Mouse (Mus musculus): ENCODE measurements around the gene Tfap2a.

The Tfap2a gene

DNA sequence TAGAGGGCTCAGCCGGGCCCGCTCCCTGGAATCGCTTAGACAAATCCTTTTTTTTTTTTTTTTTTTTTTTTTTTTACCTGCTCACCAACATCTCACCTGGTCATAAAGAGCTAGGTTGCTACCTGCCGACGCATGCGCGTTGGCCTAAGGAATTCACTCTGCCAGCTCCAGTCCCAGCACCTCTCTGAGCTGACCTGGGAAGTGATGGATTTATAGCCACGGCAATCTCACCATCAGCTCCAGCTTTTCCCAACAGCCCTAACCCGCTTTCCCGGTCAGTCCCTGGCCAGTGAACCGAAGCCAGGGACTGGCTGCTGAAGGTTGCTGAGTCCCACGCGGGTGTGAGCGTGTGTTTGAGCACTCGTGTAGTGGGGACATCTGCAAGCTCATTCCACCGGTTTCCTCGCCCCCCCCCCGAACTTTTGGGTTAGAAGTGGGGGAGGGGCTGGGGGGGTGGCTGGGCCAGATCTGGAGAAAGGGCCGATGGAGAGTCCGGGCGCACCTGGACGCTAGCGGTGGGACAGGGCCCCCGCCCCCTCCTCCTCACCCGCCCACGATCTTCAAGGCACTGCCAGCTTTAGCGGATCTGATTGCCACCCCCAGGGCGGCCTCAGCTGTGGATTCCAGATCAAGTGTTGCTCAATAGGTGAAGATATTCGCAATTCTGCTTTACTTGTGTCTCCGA is at the start of gene Tfap2a:
TSS of gene Tfap2a (minus strand) at position 181 of the 685 bp plus-strand sequence.
- no peak for DNase-seq

DNA sequence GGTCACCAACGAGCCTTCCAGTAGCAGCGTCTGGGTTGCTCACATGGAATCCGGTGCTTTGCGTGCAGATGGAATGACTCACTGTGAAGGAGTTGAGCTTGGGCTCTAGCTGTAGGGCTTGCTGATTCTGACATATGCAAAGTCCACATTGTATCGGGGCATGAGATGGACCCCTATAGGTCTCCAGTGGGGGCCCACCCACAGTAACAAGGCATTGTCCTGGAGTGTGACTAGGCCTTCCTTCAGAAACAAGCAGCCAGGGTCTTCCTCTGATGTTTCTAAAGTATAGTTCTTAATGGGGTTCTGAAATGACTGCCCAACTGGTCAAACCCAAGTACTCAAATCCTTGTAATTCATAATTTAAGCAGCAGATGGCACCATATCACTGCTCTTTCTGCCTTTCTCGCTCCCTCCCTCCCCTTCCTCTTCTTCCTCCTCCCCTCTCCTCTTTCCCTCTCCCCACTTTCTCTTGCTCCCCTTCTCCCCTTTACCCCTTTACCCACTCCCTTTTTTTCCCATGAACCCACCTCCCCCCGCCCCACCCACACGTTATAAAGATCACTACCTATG is 46.1 kb upstream of the Tfap2a start:
- no peak for DNase-seq

DNA sequence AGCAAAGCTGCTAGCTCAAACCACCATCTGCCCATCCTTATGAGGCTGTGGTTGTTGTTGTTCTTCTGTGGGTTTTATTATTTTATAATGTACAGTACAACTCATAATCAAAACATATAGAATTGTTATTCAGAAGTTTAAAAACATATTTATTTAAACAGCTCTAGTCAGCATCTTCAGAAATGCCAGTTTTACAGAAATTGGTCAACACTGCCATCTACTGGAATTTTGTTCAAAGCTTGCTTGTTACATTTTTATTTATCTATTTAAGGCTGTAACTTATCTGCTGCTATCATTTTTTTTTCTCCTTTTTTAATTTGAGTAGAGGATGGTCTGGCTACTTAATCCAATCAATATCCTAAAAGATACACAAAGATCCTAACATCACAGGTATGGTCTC is 19.8 kb upstream of the Tfap2a start:
- DNase-seq = no peak

DNA sequence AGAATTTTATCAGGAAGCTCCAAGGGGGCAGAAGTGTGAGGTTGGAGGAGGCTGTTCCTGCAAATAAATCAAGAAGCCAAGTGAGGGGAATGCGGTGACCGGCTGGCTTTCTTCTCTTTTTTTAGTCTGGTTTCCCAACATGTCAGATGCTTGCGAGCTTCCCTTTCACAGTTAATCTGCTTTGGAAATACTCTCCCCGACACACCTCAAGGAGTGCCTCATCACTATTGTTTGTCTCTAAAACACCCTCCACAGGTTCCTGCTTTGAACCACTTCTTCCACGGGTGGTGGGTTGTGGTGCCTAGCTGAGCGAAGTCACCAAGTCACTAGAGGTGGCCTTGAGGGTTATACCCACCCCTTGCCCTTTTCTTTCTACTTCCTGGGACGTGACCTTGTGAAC is 18.2 kb upstream of the Tfap2a start:
- no peak for DNase-seq

DNA sequence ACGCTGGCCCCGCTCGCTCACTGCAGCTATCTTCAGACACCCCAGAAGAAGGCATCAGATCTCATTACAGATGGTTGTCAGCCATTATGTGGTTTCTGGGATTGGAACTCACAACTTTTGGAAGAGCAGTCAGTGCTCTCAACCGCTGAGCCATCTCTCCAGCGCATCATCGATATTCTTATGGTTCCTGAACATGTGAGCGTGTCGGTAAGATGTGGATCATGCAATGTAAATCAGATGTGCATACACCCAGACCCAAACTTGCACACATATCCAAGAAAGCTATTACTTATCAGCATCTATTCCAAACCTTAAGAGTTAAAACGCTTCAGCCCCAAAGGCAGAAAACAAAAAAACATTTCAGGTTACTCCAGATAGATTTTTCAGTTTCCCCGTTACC is 15.9 kb upstream of the Tfap2a start:
- DNase-seq = no peak

DNA sequence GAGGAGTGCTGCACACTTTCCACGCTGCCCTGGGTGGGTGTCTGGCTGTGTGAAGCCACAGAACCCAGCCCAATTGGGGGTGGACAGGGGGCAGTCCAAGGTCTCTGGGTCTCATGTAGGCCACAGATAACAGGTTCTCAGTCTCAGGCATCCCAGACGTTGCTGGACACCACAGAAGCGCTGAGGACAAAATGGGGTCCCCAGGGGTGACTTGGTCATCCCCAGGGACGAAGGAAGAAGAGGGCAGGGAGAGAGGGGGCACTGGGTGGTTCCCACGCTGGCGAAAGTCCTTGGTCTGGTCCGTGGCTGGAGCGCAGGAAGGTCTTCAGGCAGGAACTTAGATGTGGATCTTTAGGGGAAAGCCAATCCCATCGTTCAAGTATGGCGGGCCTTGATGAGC is 13.7 kb upstream of the Tfap2a start:
- no peak for DNase-seq

DNA sequence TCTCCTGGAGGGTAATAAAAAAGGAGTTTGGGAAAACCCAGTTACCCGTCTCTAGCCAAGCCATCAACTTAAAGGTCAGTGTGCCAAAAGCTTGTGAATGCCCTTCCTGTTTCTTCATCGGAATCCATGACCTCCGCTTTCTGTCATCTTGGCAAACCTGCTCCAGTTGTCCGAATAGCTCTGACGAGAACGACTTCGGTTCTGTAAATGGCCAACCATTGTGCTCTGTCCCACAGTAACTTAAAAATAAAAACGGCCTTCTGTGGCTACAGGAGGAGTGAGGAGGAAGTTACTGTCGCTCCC is 11.4 kb upstream of the Tfap2a start:
- no peak for DNase-seq

DNA sequence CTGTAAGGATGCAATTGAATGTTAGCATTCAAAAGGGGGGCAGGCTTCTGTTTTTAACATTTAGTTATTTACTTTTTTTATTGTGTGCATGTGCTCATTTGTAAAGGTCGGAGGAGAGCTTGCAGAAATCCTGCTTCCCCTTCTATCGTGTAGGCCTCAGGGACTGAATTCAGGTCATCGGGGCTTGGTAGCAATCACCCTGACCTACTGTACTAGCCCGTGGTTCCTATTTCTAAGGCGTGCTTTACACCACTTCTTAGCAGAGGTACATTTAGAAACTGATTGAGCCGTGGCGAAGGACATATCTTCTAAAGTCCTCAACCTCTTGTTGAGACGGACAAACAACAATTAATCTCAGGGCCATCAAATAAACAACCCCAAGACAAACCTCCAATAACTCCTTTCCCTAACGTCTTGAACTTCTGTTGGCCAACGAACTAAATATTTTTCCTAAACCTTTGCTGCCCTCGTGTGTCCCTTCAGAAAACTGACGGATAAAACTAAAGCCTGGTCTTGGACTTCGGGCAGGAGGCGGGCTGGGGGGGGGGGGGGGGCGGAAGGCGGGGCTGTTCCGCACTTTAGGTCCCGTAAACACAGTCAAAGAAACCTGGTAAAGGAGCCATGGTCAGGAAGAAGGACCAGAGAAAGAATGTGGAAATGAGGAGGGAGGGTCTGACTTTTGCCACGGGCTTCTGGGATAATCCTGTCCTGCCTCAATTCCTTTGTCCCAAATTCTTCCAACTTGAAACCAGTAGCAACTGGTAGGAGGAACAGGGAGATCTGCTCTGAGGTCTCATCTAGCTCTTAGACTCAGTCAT is 10.8 kb upstream of the Tfap2a start:
- no peak for DNase-seq

DNA sequence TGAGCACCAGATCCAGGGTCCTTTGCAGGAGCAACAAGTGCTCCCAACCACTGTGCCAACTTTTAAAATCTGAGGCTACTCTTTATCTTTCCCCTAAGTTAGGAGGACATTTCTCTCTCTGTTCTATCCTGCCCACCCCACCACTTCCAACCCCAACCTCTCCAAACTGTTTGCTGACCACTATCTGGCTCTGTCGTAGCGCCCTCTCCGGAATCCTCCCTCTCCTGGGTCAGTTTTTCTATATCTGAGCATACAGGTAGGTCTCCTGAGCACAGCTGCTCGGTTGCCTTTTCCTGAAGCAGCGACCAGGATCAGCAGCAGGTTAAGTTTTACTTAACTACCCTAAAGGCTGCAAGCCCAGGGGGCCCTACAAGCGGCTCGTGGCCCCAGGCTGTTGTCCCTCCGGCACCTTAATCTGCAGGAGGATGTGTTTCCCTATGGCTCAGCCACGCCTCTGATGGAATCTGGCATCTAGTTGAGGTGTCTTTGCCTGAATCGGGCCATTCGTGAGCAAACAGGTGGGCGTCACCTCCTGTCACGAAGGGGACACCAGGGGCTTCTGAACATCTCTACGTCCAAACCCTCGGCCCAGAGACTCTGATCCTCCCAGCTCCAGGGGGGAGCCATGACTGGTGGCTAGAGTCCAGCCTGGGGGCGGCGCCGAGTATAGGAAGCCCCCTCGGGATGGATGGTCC is 6.1 kb upstream of the Tfap2a start:
- no peak for DNase-seq

DNA sequence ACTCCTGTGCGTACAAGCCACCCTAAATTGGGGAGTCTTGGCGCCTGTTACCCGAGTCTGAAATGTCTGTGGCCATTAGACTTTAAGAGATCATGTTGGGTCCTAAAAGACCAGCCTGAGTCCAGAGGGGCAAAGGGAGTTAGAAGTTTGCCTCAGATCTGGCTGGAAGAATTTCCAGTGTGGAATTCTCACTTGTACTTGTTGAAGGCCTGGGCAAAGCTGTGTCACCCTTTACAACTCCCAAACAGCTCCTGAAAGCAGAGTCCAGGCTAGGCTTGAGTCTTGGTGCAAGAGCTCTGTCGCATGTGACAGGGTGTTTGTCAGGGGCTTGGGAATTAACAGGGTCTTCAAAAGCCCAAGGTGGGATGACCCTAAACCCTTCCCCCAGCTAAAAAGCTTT is 5.0 kb upstream of the Tfap2a start:
- DNase-seq = no peak

DNA sequence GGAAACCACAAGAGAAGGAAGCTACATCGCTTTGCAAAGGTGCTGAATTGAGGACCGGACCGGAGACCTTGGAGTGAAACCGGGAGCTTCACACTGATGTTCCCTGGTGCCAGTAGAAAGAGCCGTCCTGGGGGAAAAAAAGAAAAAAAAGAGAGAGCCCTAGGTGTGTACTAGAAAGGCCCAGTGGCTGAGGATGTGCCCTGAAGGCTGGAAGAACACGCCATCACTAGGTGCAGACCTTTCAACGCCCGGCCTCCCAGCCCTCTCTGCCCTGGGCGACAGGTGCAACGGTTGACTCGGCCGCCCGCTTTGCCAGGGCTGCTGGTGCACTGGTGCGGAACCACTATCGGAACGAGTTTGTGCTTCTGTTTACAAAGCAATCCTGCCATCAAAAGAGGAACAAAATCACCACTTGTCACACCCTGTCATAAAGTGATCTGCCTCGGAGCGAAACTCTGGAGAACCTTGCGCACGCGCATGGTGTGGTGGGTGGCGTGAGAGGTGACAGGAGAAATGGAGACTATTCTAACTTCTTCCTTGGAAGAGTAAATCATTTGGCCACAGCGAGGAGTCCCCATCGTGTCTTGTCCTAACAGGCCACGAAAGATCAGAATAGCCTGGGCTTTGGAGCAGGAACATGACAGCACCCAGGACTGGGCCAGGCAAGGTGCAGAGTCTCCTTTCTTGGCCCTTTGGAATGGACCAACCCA is 3.8 kb upstream of the Tfap2a start:
- DNase-seq = no peak

DNA sequence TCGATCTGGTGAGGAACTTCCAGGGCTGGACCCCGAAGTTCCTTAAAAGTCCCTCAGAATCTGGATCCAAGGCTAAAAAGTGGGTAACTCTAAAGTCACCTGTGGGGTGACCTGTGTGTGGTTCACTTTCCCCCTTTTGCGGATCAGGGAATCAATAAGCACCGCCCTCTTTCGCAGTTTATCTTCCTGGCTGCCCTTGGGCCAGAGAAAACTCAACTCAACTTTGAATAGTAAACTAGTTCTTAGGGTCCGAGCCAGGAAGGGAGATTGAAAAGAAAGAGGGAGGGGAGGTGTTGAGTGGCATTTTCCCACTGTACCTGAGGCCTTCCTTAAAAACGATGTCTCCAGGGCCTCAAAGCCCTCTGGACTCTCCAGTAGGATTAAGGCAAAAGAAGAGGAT is 3.3 kb upstream of the Tfap2a start:
- DNase-seq = no peak

DNA sequence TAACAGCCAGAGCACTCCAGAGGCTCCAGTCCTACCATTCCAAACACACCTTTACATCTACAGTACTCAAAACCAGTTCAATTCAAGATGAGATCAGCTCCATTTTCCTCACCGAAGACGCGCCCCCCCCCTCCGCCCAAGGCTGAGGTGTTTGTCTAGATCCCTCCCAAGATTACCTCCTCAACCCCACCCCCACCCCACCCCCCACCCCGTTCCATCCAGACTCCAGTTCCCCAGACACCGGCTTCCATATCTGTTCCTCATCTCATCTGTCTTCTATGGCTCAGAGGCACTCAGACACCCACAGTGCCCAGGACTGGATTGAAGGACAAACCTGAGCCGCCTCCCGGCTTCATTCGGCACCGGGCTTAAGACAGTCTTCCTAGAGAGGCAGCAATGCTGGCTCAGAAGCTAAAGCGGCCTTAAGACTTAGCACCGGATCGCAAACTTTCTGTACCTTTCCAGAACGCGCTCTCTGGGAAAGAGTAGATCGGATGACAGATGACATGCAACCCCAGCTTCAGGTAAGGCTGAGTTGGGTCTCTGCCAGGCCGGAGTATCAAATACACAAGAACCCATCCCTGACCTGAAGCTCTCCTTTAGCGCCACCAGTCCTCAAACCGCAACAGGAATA is 2.7 kb upstream of the Tfap2a start:
- no peak for DNase-seq

DNA sequence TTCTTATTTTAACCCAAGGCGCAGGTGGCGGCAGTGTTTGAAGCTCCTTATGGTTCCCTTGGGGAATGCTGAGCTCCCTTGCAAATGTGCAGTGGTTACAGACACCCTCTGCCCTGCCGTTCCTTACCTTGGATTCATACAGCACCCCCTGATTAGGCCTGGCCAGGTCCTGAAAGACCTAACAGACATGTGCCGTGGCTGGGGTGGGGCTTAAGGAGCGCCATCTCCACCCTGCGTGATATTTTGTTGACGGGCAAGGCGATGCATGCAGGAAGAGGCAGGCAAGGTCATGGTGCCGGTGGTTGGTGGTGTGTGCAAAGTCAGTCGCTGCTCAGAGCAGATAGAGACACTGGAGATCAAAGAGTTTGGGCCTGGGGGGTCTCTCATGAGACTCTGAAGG is 1.7 kb upstream of the Tfap2a start:
- no peak for DNase-seq

DNA sequence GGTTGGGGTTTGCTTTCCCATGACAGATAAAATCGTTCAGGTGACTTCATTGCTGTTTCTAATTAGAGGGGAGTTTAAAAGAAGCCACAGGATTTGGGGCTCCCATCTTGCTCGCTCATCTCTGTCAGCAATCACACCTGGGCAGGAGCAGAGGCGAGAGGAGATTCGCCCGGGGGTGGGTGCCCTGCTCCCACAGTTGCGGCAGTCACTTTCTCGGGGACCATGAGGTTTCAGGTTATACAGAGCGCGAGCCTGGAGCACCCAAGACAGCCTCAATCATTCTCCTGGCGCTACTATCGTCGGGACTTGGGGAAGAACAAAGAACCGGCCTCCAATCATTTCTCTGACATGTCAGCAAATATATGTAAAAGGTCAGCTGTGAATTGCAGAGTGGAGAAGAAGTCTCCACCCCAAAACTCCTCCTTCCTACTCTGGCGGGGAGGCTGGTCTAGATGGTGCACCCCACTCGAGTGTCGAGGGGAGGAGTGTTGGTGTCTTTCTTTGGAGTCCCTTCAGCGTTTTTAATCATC is 1.0 kb upstream of the Tfap2a start:
- DNase-seq = no peak

DNA sequence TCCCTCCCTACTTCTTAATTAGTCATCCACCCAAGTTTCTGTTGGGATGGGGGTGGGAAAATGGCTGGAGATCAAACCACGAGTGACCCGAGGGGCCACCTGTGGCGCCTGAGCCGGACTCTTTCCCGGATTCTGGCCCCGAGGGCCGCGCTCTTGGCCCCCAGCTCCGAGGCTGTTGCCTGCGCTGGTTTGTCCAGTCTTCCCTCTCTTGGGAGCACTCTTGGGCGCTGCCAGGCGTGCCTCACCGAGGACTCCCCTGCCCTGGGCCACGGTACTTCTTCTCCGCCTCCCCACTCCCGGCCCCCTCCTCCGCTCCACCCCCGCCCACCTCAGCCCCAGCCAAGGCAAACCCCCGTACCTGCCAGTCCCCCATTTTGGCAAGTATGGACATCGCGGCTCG is 415 bp downstream of the Tfap2a start:
- no peak for DNase-seq

DNA sequence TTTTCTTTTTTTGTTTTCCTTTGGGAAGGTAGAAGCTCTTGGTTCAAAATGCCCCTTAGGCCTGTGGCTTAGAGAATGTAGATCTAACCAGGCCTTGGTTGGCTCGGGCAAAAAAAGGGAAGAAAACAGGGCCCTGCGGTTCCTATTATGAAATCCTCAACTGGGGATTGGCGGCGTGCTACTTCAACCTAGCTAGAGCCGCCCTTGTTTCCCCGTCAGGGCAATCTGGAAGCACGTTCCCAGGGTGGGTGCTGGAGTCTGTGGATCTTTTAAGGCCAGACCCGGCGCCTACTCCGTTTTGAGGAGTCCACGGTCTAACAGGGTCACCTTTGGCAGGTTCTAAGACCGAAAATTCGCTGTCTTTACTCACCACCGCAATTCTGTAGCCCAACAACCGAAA is 1.1 kb downstream of the Tfap2a start:
- DNase-seq = no peak

DNA sequence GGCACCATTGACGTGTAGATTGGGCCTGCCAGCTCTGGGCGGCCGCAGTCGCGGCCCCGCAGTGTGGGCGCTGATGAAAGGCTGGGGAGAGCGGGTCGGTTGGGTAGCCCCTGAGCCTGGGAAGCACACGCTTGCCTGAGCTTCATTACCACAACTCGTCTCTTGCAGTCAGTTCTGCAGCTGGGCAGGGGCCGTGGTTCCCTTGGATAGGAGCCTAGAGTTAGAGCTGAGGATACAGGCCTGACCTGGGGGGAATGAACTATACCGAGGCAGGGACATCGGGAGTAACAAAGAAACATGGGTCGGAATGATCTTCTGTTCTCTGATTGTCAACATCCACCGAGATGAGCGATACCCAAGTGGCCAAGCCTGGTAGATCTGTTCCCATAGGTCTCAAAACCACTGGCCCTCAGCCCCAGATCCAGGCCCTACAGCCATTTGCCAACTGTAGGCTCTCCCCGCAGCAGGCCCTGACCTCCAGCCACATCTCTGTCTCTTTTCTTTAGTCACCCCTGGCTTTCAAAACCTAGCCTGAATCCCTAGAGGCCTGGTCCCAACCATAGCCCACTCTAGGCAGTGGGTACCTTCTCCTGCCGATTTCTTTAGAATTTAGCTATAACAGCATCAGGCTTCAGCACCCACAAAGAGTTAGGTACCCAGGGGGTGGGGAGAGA is 1.9 kb downstream of the Tfap2a start:
- no peak for DNase-seq

DNA sequence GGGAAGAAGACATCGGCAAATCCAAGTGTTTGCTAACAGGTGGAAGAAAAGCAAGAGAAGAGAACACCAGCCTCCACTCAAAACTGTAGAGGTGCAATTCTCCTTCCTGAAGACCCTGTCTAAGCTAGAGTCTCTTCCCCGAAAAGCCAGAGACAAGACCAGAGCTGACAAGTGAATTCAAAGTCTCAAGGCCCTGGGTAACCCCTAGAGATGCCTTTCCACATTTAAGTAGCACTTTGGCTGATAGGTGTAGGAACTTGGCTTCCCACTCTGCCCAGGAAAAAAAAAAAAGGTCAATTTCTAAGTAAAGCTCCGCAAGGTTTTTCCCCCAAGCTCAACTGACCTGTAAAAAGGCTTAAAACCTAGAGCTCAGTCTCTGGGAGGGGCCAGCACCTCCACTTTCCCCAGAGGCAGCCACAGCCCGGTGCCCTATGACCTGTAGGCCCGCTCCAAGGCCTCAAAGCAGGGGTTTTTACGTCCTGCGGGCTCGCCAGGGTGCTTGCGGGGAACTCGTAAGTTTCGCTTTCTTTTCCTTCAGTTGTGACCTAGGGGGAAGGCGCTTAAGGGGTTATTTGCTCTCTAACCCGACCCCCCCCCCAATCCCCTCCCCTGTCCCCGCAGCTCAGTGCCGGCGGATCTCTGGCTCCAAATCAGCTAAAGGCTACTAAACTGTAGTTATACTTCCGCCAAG is 2.6 kb downstream of the Tfap2a start:
- no peak for DNase-seq

DNA sequence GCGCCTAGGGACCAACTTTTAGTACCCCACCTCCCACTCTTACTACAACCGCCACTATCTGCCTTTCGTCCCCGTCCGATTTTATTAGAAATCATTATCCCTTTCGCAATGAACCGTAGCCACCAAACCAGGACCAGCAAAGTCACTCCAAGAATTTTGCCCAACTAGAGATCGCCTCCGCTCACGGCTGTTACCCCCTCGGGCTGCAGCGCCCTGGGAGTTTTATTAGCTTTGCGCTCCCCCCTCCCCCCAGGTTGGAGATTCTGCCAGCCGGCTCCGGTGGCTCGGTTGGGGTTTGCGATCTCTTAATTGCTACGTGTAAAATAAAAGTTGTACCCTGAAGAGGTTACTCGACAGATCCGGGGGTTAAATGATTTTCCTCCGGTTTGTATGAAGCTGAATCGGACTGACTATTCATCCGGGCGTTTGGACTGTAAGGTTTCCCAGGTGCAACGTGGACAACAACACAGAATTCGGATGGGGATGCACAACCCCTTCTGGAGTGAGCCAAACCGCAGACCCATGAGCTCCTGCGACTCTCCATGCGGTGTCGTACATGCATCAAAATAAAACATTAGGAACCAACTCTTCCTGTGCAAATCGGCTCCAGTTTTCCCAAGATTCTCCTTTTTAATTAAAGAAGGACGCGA is 3.7 kb downstream of the Tfap2a start:
- no peak for DNase-seq

All from layer of hippocampus, adult 9-11 months (tissue).